Mouse (Mus musculus) E14TG2a.4 (cell line): ENCODE measurements at regions not wholly inside any gene's neighbourhood (a gene's known extent, or its start where the extent isn't known, plus 50 kb on each side); places are given as distances from the start of the nearest gene placed in this dataset.

Experiments used
- CTCF ChIP-seq: conservative IDR thresholded peaks from 2 replicates; pipeline ENCODE4 v1.5.1; 2014; ENCODE audit warnings: low read length
- NANOG ChIP-seq: IDR thresholded peaks from 2 replicates; pipeline ENCODE4 v1.6.1; 2014; ENCODE audit warnings: borderline replicate concordance, low read length, mixed read lengths
- POU5F1 ChIP-seq: IDR thresholded peaks from 2 replicates; pipeline ENCODE4 v1.6.1; 2014; ENCODE audit warnings: low read length, borderline replicate concordance

- TF ChIP-seq CTCF (no peak), POU5F1 (no peak), NANOG (no peak)
Measured at GRCm38 (mm10) chr14:68021240-68021639, 1272.9 kb downstream of the Synb start.
